Mouse (Mus musculus) activated CD4-positive, CD25-positive, alpha-beta regulatory T cell (primary cell): Measurements from ENCODE around the gene Hoxd13. TPM values are rescaled to one million over a fixed set of nuclear protein-coding genes. Genes with fewer than 3 reads are reported as not detected.

Source experiments
- polyA plus RNA-seq, 2 experiments: library from polyadenylated mRNA; unstranded; fragments of 100-300 nt; shearing (Covaris generic); gene quantifications; one replicate each; pipeline ENCODE4 v1.2.1; 2017

The Hoxd13 gene
- polyA plus RNA-seq = not detected

GRCm38 (mm10) chr2:74667842-74668357 lies at the start of gene Hoxd13:
Gene Hoxd13, plus strand, starts transcription at chr2:74668310.

GRCm38 (mm10) chr2:74659507-74660005 lies 8.6 kb upstream of the Hoxd13 start, which contains the start of gene Evx2:
Gene Evx2, minus strand, starts transcription at chr2:74659557.

GRCm38 (mm10) chr2:74674881-74675665 lies 7.0 kb downstream of the Hoxd13 start, which contains the start of gene Hoxd12:
Gene Hoxd12, plus strand, starts transcription at chr2:74675013.

GRCm38 (mm10) chr2:74678891-74679595 lies 10.9 kb downstream of the Hoxd13 start, which contains the start of gene Hoxd11:
Gene Hoxd11, plus strand, starts transcription at chr2:74679557.

GRCm38 (mm10) chr2:74691022-74691951 lies 23.2 kb downstream of the Hoxd13 start, which contains the start of gene Hoxd10:
Gene Hoxd10, plus strand, starts transcription at chr2:74691924.

GRCm38 (mm10) chr2:74697567-74698121 lies 29.5 kb downstream of the Hoxd13 start, which contains the start of gene Hoxd9:
Gene Hoxd9, plus strand, starts transcription at chr2:74697727.

GRCm38 (mm10) chr2:74704393-74704998 lies 36.4 kb downstream of the Hoxd13 start, which contains the start of gene Hoxd8:
Gene Hoxd8, plus strand, starts transcription at chr2:74704615.

GRCm38 (mm10) chr2:74711721-74712621 lies 43.9 kb downstream of the Hoxd13 start, which contains the start of the genes Hoxd3 and Hoxd4:
Gene Hoxd3, plus strand, starts transcription at chr2:74711927.
Gene Hoxd4, plus strand, starts transcription at chr2:74711929.

Other genes with a start within 250 kb of the Hoxd13 start
- gene Lnpk, start 88.9 kb upstream of the Hoxd13 start, polyA plus RNA-seq = 10 to 100 TPM; 14.4 to 22.5 TPM
- gene Evx2, start 8.8 kb upstream of the Hoxd13 start, polyA plus RNA-seq = under 1 TPM in 1 of 2 experiments, not detected in 1; 0.20 TPM
- gene Hoxd12, start 6.7 kb downstream of the Hoxd13 start, polyA plus RNA-seq = not detected
- gene Hoxd11, start 11.2 kb downstream of the Hoxd13 start, polyA plus RNA-seq = under 1 TPM in 1 of 2 experiments, not detected in 1; 0.09 TPM
- gene Hoxd10, start 23.6 kb downstream of the Hoxd13 start, polyA plus RNA-seq = not detected
- gene Hoxd9, start 29.4 kb downstream of the Hoxd13 start, polyA plus RNA-seq = not detected
- gene Hoxd8, start 36.3 kb downstream of the Hoxd13 start, polyA plus RNA-seq = under 1 TPM in 1 of 2 experiments, not detected in 1; 0.28 TPM
- gene Hoxd3, start 43.6 kb downstream of the Hoxd13 start, polyA plus RNA-seq = not detected
- not detected for gene Hoxd4, start 43.6 kb downstream of the Hoxd13 start, polyA plus RNA-seq
- gene Gm28230, start 58.4 kb downstream of the Hoxd13 start, polyA plus RNA-seq = not detected
- gene Hoxd1, start 94.7 kb downstream of the Hoxd13 start, polyA plus RNA-seq = not detected
- gene Mtx2, start 157.5 kb downstream of the Hoxd13 start, polyA plus RNA-seq = 10 to 100 TPM; 65.0 to 74.4 TPM